Mouse (Mus musculus): Measurements from ENCODE around the gene Prss30.
"Not testable (repeated sequence)": the region's sequence is repeated elsewhere in the genome, so short reads cannot be mapped to it uniquely, and the experiment has no call there.

Prss30 gene

GRCm38 (mm10) chr17:23982912-23983311, 2.5 kb upstream of the Prss30 start:
- DNase-seq = no peak

- no peak for DNase-seq
Measured at GRCm38 (mm10) chr17:23979471-23979870, 895 bp downstream of the Prss30 start.

- DNase-seq = no peak
Measured at GRCm38 (mm10) chr17:23976665-23977064, 3.7 kb downstream of the Prss30 start.

- no peak for DNase-seq
Measured at GRCm38 (mm10) chr17:23971315-23971714, 9.1 kb downstream of the Prss30 start.

GRCm38 (mm10) chr17:23969231-23969630, 11.1 kb downstream of the Prss30 start:
- DNase-seq = peak; percentile 71 to 76

- DNase-seq = no peak
Measured at GRCm38 (mm10) chr17:23968780-23969179, 11.6 kb downstream of the Prss30 start.

- DNase-seq = peak; percentile 19 to 21
Measured at GRCm38 (mm10) chr17:23966658-23967401, 13.5 kb downstream of the Prss30 start.

GRCm38 (mm10) chr17:23965805-23966425, 14.5 kb downstream of the Prss30 start:
- no peak for DNase-seq

GRCm38 (mm10) chr17:23961573-23962122, 18.7 kb downstream of the Prss30 start:
- no peak for DNase-seq

GRCm38 (mm10) chr17:23960084-23960738, 20.2 kb downstream of the Prss30 start:
- DNase-seq = peak; percentile 78 to 79

GRCm38 (mm10) chr17:23955174-23955573, 25.2 kb downstream of the Prss30 start, which contains the start of gene Sbpl:
Gene Sbpl, minus strand, starts transcription at chr17:23955274.
- DNase-seq = no peak

GRCm38 (mm10) chr17:23950828-23951227, 29.5 kb downstream of the Prss30 start:
- DNase-seq = not testable (repeated sequence)

- DNase-seq = no peak
Measured at GRCm38 (mm10) chr17:23949068-23949467, 31.3 kb downstream of the Prss30 start.

GRCm38 (mm10) chr17:23947486-23947885, 32.9 kb downstream of the Prss30 start:
- DNase-seq = not testable (repeated sequence)

GRCm38 (mm10) chr17:23941372-23941771, 39.0 kb downstream of the Prss30 start, which contains the start of gene Sbp:
Gene Sbp, plus strand, starts transcription at chr17:23941672.
- no peak for DNase-seq

- no peak for DNase-seq
Measured at GRCm38 (mm10) chr17:23931157-23931556, 49.2 kb downstream of the Prss30 start.

GRCm38 (mm10) chr17:23925090-23925493, 55.3 kb downstream of the Prss30 start:
- DNase-seq = peak; percentile 23 to 26

- DNase-seq = peak; percentile 85
Measured at GRCm38 (mm10) chr17:23924531-23925007, 55.8 kb downstream of the Prss30 start.

Data from B cell, adult 2 months (primary cell).